Mouse (Mus musculus) bone marrow macrophage, adult 2 months (primary cell): Measurements from ENCODE around the gene Edem3. TPM values are rescaled to one million over a fixed set of nuclear protein-coding genes. Genes with fewer than 3 reads are reported as not detected.
"Not testable (repeated sequence)": the region's sequence is repeated elsewhere in the genome, so short reads cannot be mapped to it uniquely, and the experiment has no call there.

ENCODE experiments used
- H3K27ac ChIP-seq: 2 replicates; pipeline ENCODE4 v1.5.1; 2012; ENCODE audit warnings: low read depth, low read length; ENCODE audit not compliant: insufficient read depth
- H3K4me1 ChIP-seq: 2 replicates; pipeline ENCODE4 v1.6.1; 2012; ENCODE audit warnings: low read length; ENCODE audit not compliant: control insufficient read depth, insufficient read depth
- H3K4me3 ChIP-seq: 2 replicates; pipeline ENCODE4 v1.5.1; 2012; ENCODE audit warnings: mild to moderate bottlenecking, low read length, moderate library complexity; ENCODE audit not compliant: insufficient read depth
- CTCF ChIP-seq: IDR thresholded peaks from 2 replicates; pipeline ENCODE4 v1.5.1; 2012; ENCODE audit warnings: low read depth, mild to moderate bottlenecking, low read length, moderate library complexity
- POLR2A ChIP-seq: IDR thresholded peaks from 2 replicates; pipeline ENCODE4 v1.6.1; 2012; ENCODE audit warnings: mild to moderate bottlenecking, low read depth, low read length, borderline replicate concordance
- polyA plus RNA-seq: library from polyadenylated mRNA; stranded (reverse); fragments of >200 nt; gene quantifications from 2 replicates; pipeline ENCODE4 v1.2.4, GENCODE M21; 2012; ENCODE audit not compliant: missing spikeins, insufficient read depth, insufficient read length

Edem3 gene
- polyA plus RNA-seq, 1 experiment, result 23.3 TPM

GRCm38 (mm10) chr1:151807286-151807685 lies 52.1 kb downstream of the Edem3 start:
- Histone ChIP-seq H3K4me1 (0 out of 2 replicates have a peak, but pooled peaks cover 2% of the 10 kb centered on the region), H3K27ac (no peak overlapping the region), H3K4me3 (no peak overlapping the region)
- TF ChIP-seq CTCF (no peak), POLR2A (no peak)

- H3K27ac ChIP-seq, result no peak overlapping the region
- H3K4me1 ChIP-seq, result no peaks in the 10 kb centered on the region
- TF ChIP-seq CTCF (no peak), POLR2A (no peak)
- H3K4me3 ChIP-seq, result no peak overlapping the region
These were observed 55.7 kb downstream of the Edem3 start for GRCm38 (mm10) chr1:151810628-151811421.

GRCm38 (mm10) chr1:151811456-151811855 lies 56.3 kb downstream of the Edem3 start:
- Histone ChIP-seq H3K27ac (no peak overlapping the region), H3K4me1 (no peaks in the 10 kb centered on the region), H3K4me3 (no peak overlapping the region)
- TF ChIP-seq CTCF (no peak), POLR2A (no peak)

- H3K4me1 ChIP-seq, result peaks cover 4% of the 10 kb centered on the region; the same call in 1 of the 2 replicates
- H3K4me3 ChIP-seq, result no peak overlapping the region
- no peak for TF ChIP-seq POLR2A
- no peak for TF ChIP-seq CTCF
- H3K27ac ChIP-seq, result no peak overlapping the region
These were observed 57.0 kb downstream of the Edem3 start for GRCm38 (mm10) chr1:151812004-151812712.

GRCm38 (mm10) chr1:151816051-151816450 lies 60.9 kb downstream of the Edem3 start:
- Histone ChIP-seq H3K4me3 (no peak overlapping the region), H3K4me1 (peaks cover 23% of the 10 kb centered on the region), H3K27ac (no peak overlapping the region)
- TF ChIP-seq POLR2A (no peak), CTCF (no peak)

GRCm38 (mm10) chr1:151819190-151819589 lies 64.0 kb downstream of the Edem3 start:
- TF ChIP-seq POLR2A (no peak), CTCF (no peak)
- peaks cover 27% of the 10 kb centered on the region for H3K4me1 ChIP-seq
- no peak overlapping the region; the same call in 1 of the 2 replicates for H3K27ac ChIP-seq
- no peak overlapping the region for H3K4me3 ChIP-seq

GRCm38 (mm10) chr1:151820457-151820856 lies 65.3 kb downstream of the Edem3 start:
- no peak for TF ChIP-seq POLR2A
- peak; percentile 39; the same call in 1 of the 2 replicates for TF ChIP-seq CTCF
- Histone ChIP-seq H3K4me1 (peaks cover 27% of the 10 kb centered on the region), H3K4me3 (no peak overlapping the region), H3K27ac (no peak overlapping the region)

GRCm38 (mm10) chr1:151825065-151825464 lies 69.9 kb downstream of the Edem3 start:
- no peak overlapping the region for H3K4me3 ChIP-seq
- peaks cover 6% of the 10 kb centered on the region for H3K4me1 ChIP-seq
- no peak for TF ChIP-seq CTCF
- no peak for TF ChIP-seq POLR2A
- no peak overlapping the region for H3K27ac ChIP-seq

- no peaks in the 10 kb centered on the region for H3K4me1 ChIP-seq
- no peak overlapping the region for H3K27ac ChIP-seq
- TF ChIP-seq CTCF (no peak), POLR2A (no peak)
- no peak overlapping the region for H3K4me3 ChIP-seq
These were observed 76.6 kb downstream of the Edem3 start for GRCm38 (mm10) chr1:151831791-151832190.

- Histone ChIP-seq H3K4me1 (no peaks in the 10 kb centered on the region), H3K27ac (no peak overlapping the region), H3K4me3 (no peak overlapping the region)
- no peak for TF ChIP-seq CTCF
- TF ChIP-seq POLR2A, result no peak
These were observed 80.1 kb downstream of the Edem3 start for GRCm38 (mm10) chr1:151835261-151835660.

GRCm38 (mm10) chr1:151840345-151840744 lies 85.2 kb downstream of the Edem3 start:
- not testable (repeated sequence) for H3K27ac ChIP-seq, H3K4me1 ChIP-seq, H3K4me3 ChIP-seq
